Mouse (Mus musculus) ES-Bruce4 (cell line): ENCODE results near the gene Fam234a.

Experiments
- CTCF ChIP-seq: IDR thresholded peaks from one replicate; pipeline ENCODE4 v1.8.1; 2011; ENCODE audit warnings: low read depth, low read length
- EP300 ChIP-seq: IDR thresholded peaks from 2 replicates; pipeline ENCODE4 v1.6.1; 2011; ENCODE audit warnings: low read depth, low read length; ENCODE audit not compliant: insufficient read depth

DNA sequence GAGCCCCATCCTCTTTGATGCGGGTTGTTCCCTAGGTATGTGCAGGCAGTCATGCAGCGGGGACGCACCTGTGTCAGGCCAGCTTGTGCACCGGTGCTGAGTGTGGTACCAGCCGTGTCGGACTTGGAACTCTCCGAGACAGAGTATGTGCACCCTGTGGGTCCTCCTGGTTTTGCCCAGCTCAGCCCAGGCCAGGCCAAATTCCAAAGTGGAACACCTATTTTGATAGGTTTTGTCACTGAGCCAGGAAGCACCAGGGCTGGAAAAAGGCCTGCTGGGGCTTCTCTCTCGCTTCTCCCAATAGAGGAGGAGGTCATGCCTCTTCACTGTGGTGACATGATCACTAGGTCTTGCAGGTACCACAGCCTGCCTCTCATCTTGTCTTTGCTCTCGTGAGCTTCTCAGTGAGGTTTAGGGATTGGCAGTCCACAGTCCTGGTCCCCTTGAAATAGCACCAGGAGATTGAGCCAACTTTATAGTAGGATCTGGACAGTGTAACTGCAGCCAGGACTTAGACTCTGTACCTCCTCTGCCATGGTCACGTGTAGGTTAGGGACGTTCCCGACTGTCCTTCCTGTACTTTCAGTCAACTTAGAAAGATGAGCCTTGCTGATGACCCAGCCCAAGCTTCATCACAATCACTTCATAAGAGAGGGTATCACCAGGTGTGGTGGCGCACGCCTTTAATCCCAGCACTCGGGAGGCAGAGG is 51.4 kb downstream of the Fam234a start:
- TF ChIP-seq EP300 = no peak
- TF ChIP-seq CTCF = no peak
